Mouse (Mus musculus) hindbrain, embryonic 15.5 days (tissue): ENCODE results near the gene Dusp5. TPM values are rescaled to one million over a fixed set of nuclear protein-coding genes. Genes with fewer than 3 reads are reported as not detected.

Source experiments
- ATAC-seq: fragments of 200-750 bp; cut with Nextera tagmentation; 2 replicates; pipeline ENCODE4 v1.8.0; 2017; ENCODE audit warnings: low read depth, moderate number of reproducible peaks, moderate TSS enrichment; ENCODE audit not compliant: low FRiP score
- H3K27ac ChIP-seq: fragments of 300-500 bp; sonication (generic); replicated peaks from 2 replicates; pipeline ENCODE4 v1.5.1; 2015; ENCODE audit warnings: mild to moderate bottlenecking, inconsistent platforms
- H3K27me3 ChIP-seq: fragments of 300-500 bp; sonication (generic); 2 replicates; pipeline ENCODE4 v1.6.1; 2015; ENCODE audit warnings: control low read depth, inconsistent platforms
- H3K36me3 ChIP-seq: fragments of 300-500 bp; sonication (generic); 2 replicates; pipeline ENCODE4 v1.6.1; 2015; ENCODE audit warnings: control low read depth, inconsistent platforms
- H3K4me1 ChIP-seq: fragments of 300-500 bp; sonication (generic); replicated peaks from 2 replicates; pipeline ENCODE4 v1.6.1; 2015; ENCODE audit warnings: control low read depth, inconsistent platforms
- H3K4me2 ChIP-seq: fragments of 300-500 bp; sonication (generic); 2 replicates; pipeline ENCODE4 v1.6.1; 2015; ENCODE audit warnings: moderate library complexity, mild to moderate bottlenecking, inconsistent platforms
- H3K4me3 ChIP-seq: fragments of 300-500 bp; sonication (generic); 2 replicates; pipeline ENCODE4 v1.5.1; 2015; ENCODE audit warnings: mild to moderate bottlenecking, inconsistent platforms
- H3K9ac ChIP-seq: fragments of 300-500 bp; sonication (generic); 2 replicates; pipeline ENCODE4 v1.6.1; 2015; ENCODE audit warnings: inconsistent platforms
- H3K9me3 ChIP-seq: fragments of 300-500 bp; sonication (generic); 2 replicates; pipeline ENCODE4 v1.6.1; 2016; ENCODE audit warnings: control low read depth, inconsistent platforms
- whole genome bisulfite sequencing: fragments of 180-500 bp; shearing (Covaris S2); methylation state at CpG from one replicate; pipeline ENCODE4 v1.1.7; 2015; 5-methylcytosine and 5-hydroxymethylcytosine counted together
- polyA plus RNA-seq: library from polyadenylated mRNA; unstranded; fragments of >200 nt; fragmentation: Nextera tagmentation; extraction: Ambion mirVana; gene quantifications from 2 replicates; pipeline ENCODE4 v1.2.1, GENCODE M21; 2015

The Dusp5 gene
- polyA plus RNA-seq, 1 experiment from 2014 or later: 7.7 TPM

DNA sequence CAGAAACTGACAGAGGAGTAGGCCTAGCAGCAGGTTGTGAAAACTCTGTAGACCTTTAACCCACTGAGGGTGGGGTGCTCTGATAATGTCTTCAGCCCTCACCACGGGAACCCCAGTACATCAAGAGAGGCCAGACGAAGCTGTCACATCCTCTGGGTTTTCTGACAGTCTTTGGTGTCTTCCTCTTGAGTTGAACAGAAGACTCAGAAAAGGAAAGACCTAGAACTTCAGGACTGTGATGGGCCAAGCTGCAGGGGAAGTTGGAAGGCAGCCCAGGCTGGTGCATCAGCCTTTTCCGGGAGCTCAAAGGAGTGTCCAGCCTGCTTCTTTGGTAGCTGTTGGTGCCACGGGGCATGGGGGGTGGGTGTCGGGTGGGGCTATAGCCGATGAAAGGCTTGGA is 6.5 kb downstream of the Dusp5 start:
- no peaks in the 10 kb centered on the region for H3K9me3 ChIP-seq
- H3K27me3 ChIP-seq: peaks cover 20% of the 10 kb centered on the region
- H3K27ac ChIP-seq: no peak overlapping the region
- no peaks in the 10 kb centered on the region for H3K36me3 ChIP-seq
- no peak overlapping the region for H3K4me2 ChIP-seq
- no peak overlapping the region for H3K9ac ChIP-seq
- H3K4me1 ChIP-seq: no peaks in the 10 kb centered on the region
- ATAC-seq: no peak
- H3K4me3 ChIP-seq: no peak overlapping the region
- WGBS: 73% methylated on average over 6 of the region's 6 CpGs

GRCm38 (mm10) chr19:53536251-53536650 is 7.3 kb downstream of the Dusp5 start:
- Histone ChIP-seq H3K9ac (no peak overlapping the region), H3K27me3 (peaks cover 11% of the 10 kb centered on the region), H3K36me3 (no peaks in the 10 kb centered on the region), H3K27ac (no peak overlapping the region), H3K9me3 (no peaks in the 10 kb centered on the region), H3K4me3 (no peak overlapping the region), H3K4me2 (no peak overlapping the region), H3K4me1 (no peaks in the 10 kb centered on the region)
- WGBS: 90% methylated on average over 6 of the region's 6 CpGs
- ATAC-seq: no peak

DNA sequence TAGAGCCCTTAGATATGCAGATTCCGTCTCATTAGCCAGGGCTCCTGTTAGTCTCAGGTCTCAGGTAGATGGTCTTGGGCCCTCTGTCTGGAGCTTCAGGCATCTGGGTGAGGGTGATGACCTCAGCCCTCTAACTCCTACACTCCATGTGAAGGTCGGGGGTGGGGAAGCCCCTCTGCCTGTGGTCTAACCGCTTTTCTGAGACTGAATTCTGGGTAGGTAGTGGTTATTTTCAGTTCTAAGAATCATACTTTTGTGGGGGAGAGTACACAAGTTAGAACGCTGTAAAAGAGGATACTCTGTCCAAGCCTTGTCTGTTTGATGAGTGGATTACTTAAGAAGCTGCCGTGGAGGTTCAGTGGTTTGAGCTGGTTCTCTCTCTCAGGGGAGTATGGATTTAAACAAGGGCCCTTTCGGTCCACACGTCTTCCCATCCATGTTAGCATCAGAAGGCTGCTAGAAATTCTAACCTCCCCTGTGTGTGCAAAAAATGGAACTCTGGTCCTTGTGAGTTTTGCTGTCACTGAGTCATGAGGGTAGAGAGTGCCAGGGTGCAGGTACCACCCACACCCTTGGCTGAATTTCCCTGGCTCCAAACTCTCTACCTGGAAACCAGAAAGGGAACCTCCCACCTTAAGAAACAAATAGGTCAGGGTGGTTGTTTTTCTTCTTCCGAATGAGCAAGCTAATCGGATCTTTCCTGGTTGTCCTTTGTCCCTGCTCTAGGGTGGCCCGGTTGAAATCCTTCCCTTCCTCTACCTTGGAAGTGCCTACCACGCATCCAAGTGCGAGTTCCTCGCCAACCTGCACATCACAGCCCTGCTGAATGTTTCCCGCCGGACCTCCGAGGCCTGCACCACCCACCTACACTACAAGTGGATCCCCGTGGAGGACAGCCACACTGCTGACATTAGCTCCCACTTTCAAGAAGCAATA is 8.1 kb downstream of the Dusp5 start:
- no peak overlapping the region for H3K4me3 ChIP-seq
- H3K9ac ChIP-seq: no peak overlapping the region
- ATAC-seq: no peak
- no peak overlapping the region for H3K4me2 ChIP-seq
- H3K4me1 ChIP-seq: no peaks in the 10 kb centered on the region
- WGBS: 87% methylated on average over 17 of the region's 17 CpGs
- no peaks in the 10 kb centered on the region for H3K36me3 ChIP-seq
- H3K27me3 ChIP-seq: peaks cover 4% of the 10 kb centered on the region; the same call in 1 of the 2 replicates
- H3K27ac ChIP-seq: no peak overlapping the region
- H3K9me3 ChIP-seq: no peaks in the 10 kb centered on the region

- Histone ChIP-seq H3K4me2 (no peak overlapping the region), H3K9ac (no peak overlapping the region), H3K27me3 (0 out of 2 replicates have a peak, but pooled peaks cover 2% of the 10 kb centered on the region), H3K27ac (no peak overlapping the region), H3K4me3 (no peak overlapping the region), H3K36me3 (no peaks in the 10 kb centered on the region), H3K4me1 (no peaks in the 10 kb centered on the region), H3K9me3 (no peaks in the 10 kb centered on the region)
- no peak for ATAC-seq
- 93% methylated on average over 11 of the region's 11 CpGs for WGBS
Measured at GRCm38 (mm10) chr19:53538024-53538423, 9.1 kb downstream of the Dusp5 start.

- Histone ChIP-seq H3K27ac (no peak overlapping the region), H3K4me1 (no peaks in the 10 kb centered on the region), H3K9ac (no peak overlapping the region), H3K9me3 (no peaks in the 10 kb centered on the region), H3K4me3 (no peak overlapping the region), H3K4me2 (no peak overlapping the region), H3K27me3 (no peaks in the 10 kb centered on the region), H3K36me3 (no peaks in the 10 kb centered on the region)
- 75% methylated on average over 5 of the region's 5 CpGs for WGBS
- ATAC-seq: no peak
Measured at GRCm38 (mm10) chr19:53538796-53539195, 9.9 kb downstream of the Dusp5 start.

- no peaks in the 10 kb centered on the region for H3K4me1 ChIP-seq
- ATAC-seq: no peak
- no peak overlapping the region for H3K27ac ChIP-seq
- H3K27me3 ChIP-seq: no peaks in the 10 kb centered on the region
- H3K4me3 ChIP-seq: no peak overlapping the region
- no peak overlapping the region for H3K9ac ChIP-seq
- no peak overlapping the region for H3K4me2 ChIP-seq
- H3K36me3 ChIP-seq: no peaks in the 10 kb centered on the region
- 94% methylated on average over 3 of the region's 3 CpGs for WGBS
- H3K9me3 ChIP-seq: no peaks in the 10 kb centered on the region
Measured at GRCm38 (mm10) chr19:53539296-53539695, 10.4 kb downstream of the Dusp5 start.

GRCm38 (mm10) chr19:53543602-53544001 is 14.7 kb downstream of the Dusp5 start:
- Histone ChIP-seq H3K4me3 (no peak overlapping the region), H3K27ac (no peak overlapping the region), H3K36me3 (no peaks in the 10 kb centered on the region), H3K4me1 (no peaks in the 10 kb centered on the region; the same call in 1 of the 2 replicates), H3K27me3 (no peaks in the 10 kb centered on the region), H3K4me2 (no peak overlapping the region), H3K9me3 (no peaks in the 10 kb centered on the region), H3K9ac (no peak overlapping the region)
- ATAC-seq: no peak
- WGBS: 65% methylated on average over 5 of the region's 5 CpGs

- 63% methylated on average over 4 of the region's 4 CpGs for WGBS
Measured at GRCm38 (mm10) chr19:53544923-53545561, 16.1 kb downstream of the Dusp5 start.

GRCm38 (mm10) chr19:53547597-53547996 is 18.7 kb downstream of the Dusp5 start:
- Histone ChIP-seq H3K4me2 (no peak overlapping the region), H3K27ac (no peak overlapping the region), H3K4me1 (no peaks in the 10 kb centered on the region; the same call in 1 of the 2 replicates), H3K36me3 (no peaks in the 10 kb centered on the region), H3K9ac (no peak overlapping the region), H3K27me3 (no peaks in the 10 kb centered on the region), H3K9me3 (no peaks in the 10 kb centered on the region), H3K4me3 (no peak overlapping the region)
- ATAC-seq: no peak
- 17% methylated on average over 8 of the region's 8 CpGs for WGBS

More at GRCm38 (mm10) chr19:53544923-53545561, 16.1 kb downstream of the Dusp5 start:
- no peaks in the 10 kb centered on the region for H3K27me3 ChIP-seq
- H3K9me3 ChIP-seq: no peaks in the 10 kb centered on the region
- H3K9ac ChIP-seq: no peak overlapping the region
- H3K36me3 ChIP-seq: no peaks in the 10 kb centered on the region
- H3K4me2 ChIP-seq: no peak overlapping the region
- no peaks in the 10 kb centered on the region; the same call in 1 of the 2 replicates for H3K4me1 ChIP-seq
- H3K27ac ChIP-seq: no peak overlapping the region
- ATAC-seq: no peak
- no peak overlapping the region for H3K4me3 ChIP-seq

GRCm38 (mm10) chr19:53550972-53551371 is 22.1 kb downstream of the Dusp5 start:
- no peak for ATAC-seq
- WGBS: 84% methylated on average over 12 of the region's 12 CpGs
- H3K9ac ChIP-seq: no peak overlapping the region
- no peaks in the 10 kb centered on the region for H3K9me3 ChIP-seq
- H3K27ac ChIP-seq: no peak overlapping the region
- no peak overlapping the region for H3K4me2 ChIP-seq
- H3K36me3 ChIP-seq: no peaks in the 10 kb centered on the region
- no peak overlapping the region for H3K4me3 ChIP-seq
- H3K27me3 ChIP-seq: no peaks in the 10 kb centered on the region
- H3K4me1 ChIP-seq: no peaks in the 10 kb centered on the region; the same call in 1 of the 2 replicates

- no peaks in the 10 kb centered on the region for H3K36me3 ChIP-seq
Measured at GRCm38 (mm10) chr19:53552216-53552786, 23.4 kb downstream of the Dusp5 start.

DNA sequence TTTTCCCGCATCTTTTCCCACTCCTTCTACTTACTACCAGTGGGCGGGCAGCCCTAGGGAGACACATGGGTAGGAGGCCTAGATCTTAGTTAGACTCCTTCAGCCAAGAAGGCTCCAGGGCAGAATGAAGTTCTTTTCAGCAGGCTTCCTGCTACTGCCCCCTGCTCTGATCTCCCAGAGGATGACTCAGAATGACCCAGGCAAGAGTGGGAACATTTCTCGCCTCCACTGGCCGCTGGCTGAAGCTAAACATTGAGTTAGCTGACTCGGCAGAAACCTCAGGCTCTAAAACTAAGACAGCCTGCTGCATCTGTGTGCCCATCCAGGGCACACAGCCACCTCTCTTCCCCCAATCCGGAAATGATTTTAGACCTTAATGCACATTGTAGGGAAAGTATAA is 23.9 kb downstream of the Dusp5 start:
- Histone ChIP-seq H3K36me3 (no peaks in the 10 kb centered on the region), H3K9me3 (no peaks in the 10 kb centered on the region), H3K27ac (no peak overlapping the region), H3K4me1 (peaks cover 7% of the 10 kb centered on the region; the same call in 1 of the 2 replicates), H3K4me3 (no peak overlapping the region), H3K4me2 (no peak overlapping the region), H3K27me3 (no peaks in the 10 kb centered on the region), H3K9ac (no peak overlapping the region)
- 51% methylated on average over 6 of the region's 6 CpGs for WGBS
- no peak for ATAC-seq

More at GRCm38 (mm10) chr19:53552216-53552786, 23.4 kb downstream of the Dusp5 start:
- WGBS: 41% methylated on average over 10 of the region's 10 CpGs
- no peaks in the 10 kb centered on the region for H3K9me3 ChIP-seq
- ATAC-seq: no peak
- no peak overlapping the region for H3K4me2 ChIP-seq
- H3K9ac ChIP-seq: no peak overlapping the region
- H3K27ac ChIP-seq: no peak overlapping the region
- no peaks in the 10 kb centered on the region for H3K27me3 ChIP-seq
- peaks cover 4% of the 10 kb centered on the region; the same call in 1 of the 2 replicates for H3K4me1 ChIP-seq
- H3K4me3 ChIP-seq: no peak overlapping the region
